Mouse (Mus musculus) C2C12 (cell line): ENCODE data around the gene Pafah2.

Source experiments
- CTCF ChIP-seq: IDR thresholded peaks from one replicate; pipeline ENCODE4 v1.5.1; 2011; ENCODE audit not compliant: control insufficient read depth, insufficient read depth, insufficient read length
- MAX ChIP-seq: IDR thresholded peaks from one replicate; pipeline ENCODE4 v1.6.1; 2011; ENCODE audit warnings: mild to moderate bottlenecking, control low read depth

DNA sequence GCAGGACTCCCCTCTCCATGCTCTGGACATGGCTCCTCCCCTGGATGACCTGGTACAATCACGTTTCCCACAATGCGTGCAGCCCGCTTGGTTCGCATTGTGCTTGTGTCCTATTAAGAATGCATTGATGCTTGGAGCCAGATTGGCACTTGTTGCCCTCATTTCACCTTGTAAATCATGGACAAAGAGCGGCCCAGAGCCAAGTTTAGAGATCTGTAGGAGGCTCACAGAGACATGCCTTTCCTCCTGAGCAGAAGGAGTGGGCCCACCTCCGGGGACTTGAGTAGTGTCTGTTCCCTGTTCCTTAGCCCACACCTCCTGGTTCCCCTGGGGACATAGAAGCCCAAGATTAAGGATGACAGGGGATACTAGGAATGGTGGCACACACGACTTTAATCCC is 27.8 kb downstream of the Pafah2 start:
- TF ChIP-seq CTCF (no peak), MAX (no peak)
